Mouse (Mus musculus) adrenal gland, adult (tissue): ENCODE results near the gene Fam107a.

Experiments
- DNase-seq, 2 experiments: peaks; one replicate each; pipeline ENCODE4 v3.0.0; 2022 to 2023; ENCODE audit warnings: low spot score in 1 of 2; ENCODE audit not compliant: inconsistent age in 2 of 2

Fam107a gene

DNA sequence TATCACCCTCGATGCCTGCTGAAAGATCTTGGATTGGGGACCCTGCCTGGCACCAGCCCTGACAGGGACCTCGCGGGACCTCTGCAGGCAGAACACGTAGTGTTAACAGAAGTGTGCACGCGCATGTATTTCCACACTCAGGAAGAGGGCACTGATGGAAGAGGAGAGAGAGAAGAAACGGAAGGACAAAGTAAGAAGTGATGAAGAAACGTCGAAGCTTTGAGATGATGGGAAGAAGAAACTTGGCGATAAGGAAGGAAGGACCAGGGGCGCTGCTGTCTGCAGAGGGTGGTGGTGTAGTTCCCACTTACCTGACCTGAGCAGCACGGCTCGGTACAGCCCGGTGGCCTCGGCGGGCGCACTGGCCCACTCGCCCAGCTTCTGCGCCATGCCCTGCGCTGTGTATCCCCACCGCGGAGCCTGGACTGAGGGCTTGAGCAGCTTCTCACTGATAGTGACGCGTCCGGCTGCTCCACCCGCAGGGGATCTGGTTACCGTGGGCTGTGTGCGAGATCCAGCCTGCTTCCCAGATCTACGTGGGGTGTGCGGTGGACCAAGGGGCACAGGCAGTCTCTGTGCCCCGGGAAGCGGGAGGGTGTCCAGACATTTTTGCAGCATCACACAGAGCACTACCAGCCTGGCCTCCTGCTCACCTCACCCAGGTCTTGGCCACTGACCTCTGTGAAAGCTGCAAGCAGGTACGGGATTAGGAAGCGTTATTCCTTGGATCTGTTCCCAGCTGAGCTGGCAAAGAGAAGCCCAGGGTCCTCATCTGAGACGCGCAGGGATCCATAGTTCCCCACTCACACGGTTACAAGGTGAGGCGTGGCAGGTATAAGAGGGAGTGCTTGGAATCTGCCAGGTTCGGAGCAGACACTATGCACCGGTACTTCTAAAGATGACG, at the start of gene Fam107a:
TSS of gene Fam107a (minus strand) at position 830 of the 904 bp plus-strand sequence.
- DNase-seq: no peak

DNA sequence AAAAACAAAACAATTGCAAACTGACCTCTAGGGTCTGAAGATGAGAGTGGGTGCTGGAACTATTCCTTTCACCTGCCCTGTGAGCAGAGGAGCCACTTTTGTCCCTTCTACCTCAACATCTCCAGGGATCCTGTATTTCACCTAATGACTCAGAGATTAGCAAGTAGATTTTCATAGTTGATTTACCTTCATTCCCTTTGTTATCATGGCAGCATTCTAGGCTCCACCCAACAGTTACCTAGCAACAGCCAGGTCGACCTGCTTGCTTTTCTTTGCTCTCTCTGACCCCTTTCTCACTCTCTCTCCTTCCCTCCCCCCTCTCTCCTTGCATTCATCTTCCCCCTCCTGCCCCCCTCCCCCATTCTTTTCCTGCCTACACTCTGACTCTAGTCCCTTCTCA, 49.3 kb upstream of the Fam107a start:
- DNase-seq: no peak

DNA sequence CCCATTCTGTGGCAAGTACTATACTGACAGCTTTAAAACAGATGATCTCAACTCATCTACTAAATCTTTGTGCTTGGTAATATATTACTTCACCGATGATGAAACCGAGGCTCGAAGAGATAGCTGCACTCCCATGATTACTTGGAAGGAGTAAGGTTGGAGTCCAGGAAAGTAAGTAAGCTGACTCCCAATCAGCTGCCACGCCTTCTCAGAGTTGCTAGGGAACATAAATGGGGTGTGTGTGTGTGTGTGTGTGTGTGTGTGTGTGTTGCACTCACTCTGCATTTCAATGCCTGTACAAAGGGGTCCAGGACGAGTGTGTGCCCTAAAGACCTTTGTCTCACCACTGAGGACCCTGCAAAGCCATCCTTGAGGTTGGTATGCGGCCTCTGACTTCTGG, 48.0 kb upstream of the Fam107a start:
- no peak for DNase-seq

DNA sequence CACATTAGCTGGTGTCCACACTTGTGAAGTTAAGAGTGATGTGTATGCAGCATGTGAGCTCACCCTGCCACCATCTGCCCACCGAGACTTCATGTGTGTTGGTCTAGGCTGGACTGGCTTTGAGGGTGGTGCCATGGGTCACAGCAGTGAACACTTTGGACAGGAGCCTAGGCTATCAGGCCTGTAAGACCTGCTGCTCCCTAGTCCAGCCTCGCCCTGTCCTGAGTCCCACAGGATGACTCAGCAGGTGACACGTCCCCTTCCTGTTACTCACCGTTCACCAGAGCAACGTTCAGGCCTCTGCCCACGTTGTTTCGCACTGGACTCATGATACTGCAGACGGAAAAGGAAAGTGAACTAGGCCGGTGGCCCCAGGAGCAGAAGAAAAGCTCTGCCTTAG, 39.0 kb upstream of the Fam107a start:
- DNase-seq: peak; percentile 81 to 90

GRCm38 (mm10) chr14:8355999-8356501, 38.2 kb upstream of the Fam107a start:
- peak; percentile 76 to 95 for DNase-seq

DNA sequence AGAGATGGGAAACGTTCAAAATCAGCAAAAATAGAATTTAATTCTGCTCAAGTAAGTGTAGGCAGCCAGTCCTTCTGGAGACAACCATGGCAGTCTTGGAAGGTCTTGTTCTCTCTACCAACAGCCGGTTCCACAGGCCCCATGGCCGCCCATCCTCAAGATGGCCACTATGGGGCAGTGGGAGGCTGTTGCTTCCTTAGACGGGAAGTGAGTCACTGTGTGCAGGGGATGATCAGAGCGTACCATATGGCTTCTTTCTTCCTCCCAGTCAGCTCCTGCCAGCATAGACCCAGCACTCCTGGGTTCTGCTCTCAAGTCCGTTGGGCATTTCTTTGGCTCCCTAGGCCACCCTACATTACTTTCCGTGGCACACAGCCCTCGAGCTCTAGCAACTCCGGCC, 31.1 kb upstream of the Fam107a start:
- no peak for DNase-seq

GRCm38 (mm10) chr14:8346255-8346997, 28.6 kb upstream of the Fam107a start:
- DNase-seq: peak; percentile 79 to 94

- no peak for DNase-seq
Observed at GRCm38 (mm10) chr14:8345566-8345965, 27.7 kb upstream of the Fam107a start.

DNA sequence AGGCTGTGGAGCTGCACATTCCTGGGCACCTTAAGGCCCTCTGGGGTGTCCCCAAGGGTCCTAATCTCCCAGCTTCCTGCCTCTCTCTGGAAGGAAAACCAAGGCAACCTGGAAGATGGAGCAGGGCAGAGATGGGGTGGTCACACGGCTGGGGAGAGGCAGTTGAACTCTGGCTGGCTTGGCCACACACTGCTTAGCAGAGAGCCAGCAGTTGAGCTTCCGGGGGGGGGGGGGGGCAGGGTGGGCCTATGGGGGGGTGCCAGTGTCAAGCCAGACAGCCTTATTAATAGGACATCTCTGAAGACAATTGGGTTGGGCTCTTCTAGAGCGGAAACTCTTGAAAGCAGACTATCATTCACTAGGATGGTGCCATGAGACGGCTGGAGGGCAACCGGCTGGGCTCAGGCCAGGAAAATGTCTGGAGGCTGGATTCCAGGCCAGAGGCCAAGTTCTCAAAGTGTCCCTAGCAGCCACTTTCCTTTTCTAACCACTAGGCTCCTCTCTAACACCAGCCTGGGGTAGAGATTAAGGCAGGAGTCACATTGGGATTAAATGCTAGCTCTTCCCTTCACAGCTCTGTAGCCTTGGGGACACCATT, 24.8 kb upstream of the Fam107a start:
- DNase-seq: peak; percentile 73 to 89

DNA sequence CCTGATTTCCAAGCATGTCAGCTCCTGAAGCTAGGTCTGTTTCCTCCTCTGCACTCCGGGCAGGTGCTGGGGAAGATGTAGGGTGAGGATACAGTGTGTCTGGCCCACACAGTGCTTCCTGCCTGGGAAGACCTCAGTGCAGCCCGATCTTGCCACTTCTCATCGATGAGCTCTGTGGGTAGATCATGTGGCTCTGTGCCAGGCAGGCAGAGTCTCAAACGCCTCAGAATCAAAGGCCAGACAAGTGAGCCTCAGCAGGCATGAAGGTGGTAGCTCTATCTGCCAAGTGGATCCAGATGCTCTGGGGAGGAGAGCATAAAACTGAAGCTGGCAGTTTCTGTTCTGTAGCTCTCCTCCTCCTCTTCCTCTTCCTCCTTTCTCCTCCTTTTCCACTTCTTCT, 22.4 kb upstream of the Fam107a start:
- DNase-seq: no peak

DNA sequence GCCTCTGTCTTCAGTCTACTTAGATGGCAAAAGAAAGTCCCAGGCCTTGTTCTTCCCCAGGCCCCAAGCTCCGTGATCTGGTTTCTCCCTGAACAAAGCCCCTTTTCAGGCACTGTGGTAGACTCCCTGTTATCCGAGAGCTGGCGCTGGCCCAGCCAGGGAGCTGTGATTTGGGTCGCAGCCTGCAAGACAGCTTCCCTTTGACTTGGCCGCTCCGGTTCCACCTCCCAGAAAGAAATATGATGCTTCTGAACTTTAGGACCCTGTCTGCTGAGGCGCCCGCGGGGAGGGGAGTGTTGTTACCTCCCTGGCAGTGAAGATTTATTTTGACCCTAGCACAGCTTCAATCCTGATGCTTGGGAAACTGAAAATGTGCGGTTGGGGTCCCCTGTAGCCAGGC, 18.1 kb upstream of the Fam107a start:
- DNase-seq: no peak

DNA sequence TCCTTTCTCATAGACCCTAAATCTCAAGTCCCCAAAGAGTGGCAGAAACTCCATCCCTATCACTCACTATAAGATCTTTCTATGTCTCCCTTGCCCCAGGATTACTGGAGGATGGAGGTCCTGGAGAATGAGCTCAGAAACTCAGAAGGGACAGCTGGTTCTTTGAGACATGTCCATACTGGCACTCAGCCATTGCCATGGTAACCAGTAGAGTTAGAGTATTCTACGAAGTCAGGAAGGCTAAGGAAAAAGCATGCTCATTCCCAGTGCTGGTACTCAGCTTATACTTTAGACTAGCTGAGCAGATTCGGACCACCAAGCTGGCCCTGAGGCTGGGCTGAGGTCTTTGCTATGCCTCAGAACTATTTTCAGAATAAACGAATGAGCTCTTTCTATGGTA, 16.7 kb upstream of the Fam107a start:
- peak in 1 of 2 experiments; percentile 35 for DNase-seq

- DNase-seq: no peak
Observed at GRCm38 (mm10) chr14:8332314-8333252, 14.8 kb upstream of the Fam107a start.

- peak in 1 of 2 experiments; percentile 65 for DNase-seq
Observed at GRCm38 (mm10) chr14:8331307-8331905, 13.6 kb upstream of the Fam107a start.

GRCm38 (mm10) chr14:8330390-8330789, 12.6 kb upstream of the Fam107a start:
- DNase-seq: peak in 1 of 2 experiments; percentile 35

DNA sequence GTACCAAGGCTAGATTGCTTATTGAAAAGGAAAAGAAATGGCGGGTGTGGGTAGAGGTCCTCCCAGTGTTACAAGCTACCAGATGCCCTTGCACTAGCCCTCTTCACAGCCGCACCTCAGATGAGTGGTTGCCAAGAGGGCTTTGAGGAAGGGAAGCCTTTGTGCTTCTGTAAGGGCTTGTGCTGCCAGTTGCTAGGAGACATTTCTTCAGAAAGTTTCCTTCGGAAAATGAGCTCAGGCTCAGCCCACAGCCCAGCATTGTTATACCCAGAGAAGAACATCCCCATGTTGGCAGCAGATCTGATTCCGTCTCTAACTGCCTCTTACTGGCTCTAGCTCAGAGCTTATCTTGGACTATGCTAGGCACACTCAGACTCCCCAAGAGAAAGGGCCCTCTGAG, 11.7 kb upstream of the Fam107a start:
- DNase-seq: no peak

GRCm38 (mm10) chr14:8327371-8327770, 9.5 kb upstream of the Fam107a start:
- peak; percentile 25 to 74 for DNase-seq

GRCm38 (mm10) chr14:8326961-8327360, 9.1 kb upstream of the Fam107a start:
- peak; percentile 17 to 76 for DNase-seq

DNA sequence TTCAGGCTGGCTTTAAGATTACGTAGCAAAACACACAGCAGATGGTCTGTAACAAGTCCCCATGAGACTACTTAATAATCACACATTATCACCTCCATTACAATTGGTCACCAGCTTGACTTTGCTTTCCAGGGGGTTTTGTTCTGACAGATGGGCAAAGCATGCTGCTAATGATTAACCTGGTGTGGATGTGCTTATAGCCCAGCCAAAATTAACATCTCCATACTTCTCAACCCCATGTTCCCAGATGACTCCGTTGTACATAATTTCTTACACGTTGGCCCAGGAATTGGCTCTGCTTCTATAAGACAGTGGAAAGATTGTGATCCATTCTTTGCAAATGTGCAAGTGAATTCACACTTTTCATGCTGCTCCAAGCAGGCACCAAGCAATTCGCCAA, 7.9 kb upstream of the Fam107a start:
- DNase-seq: no peak

- no peak for DNase-seq
Observed at GRCm38 (mm10) chr14:8320528-8320927, 2.7 kb upstream of the Fam107a start.
